Mouse (Mus musculus): ENCODE data around the gene Bub1.

- TF ChIP-seq CTCF (IDR thresholded peaks at IDR 0.05; ENCODE audit: insufficient read depth, low read depth, low read length) = no peak
- TF ChIP-seq POLR2A (IDR thresholded peaks at IDR 0.05; ENCODE audit: insufficient read depth, low read depth, low read length) = no peak
Measured at GRCm38 (mm10) chr2:127757171-127757570, 74.5 kb downstream of the Bub1 start.

Data from olfactory bulb, adult 2 months (tissue).